24 mouse cellular contexts compared by ENCODE assay signal in genomic region chr15:80874726-80875125, GRCm38 (mm10).
"Had no signal": no experiment of that assay in that cellular context is flagged by ENCODE, and none has a peak within 500 bp of the region (broad histone marks: within the 10 kb centered on the region; RNA-seq: fewer than 3 reads in every experiment).

No protein-coding gene starts in this region.

- H3K4me1 ChIP-seq: kidney, embryonic 15.5 days; limb, embryonic 10.5 days; limb, embryonic 13.5 days; liver, embryonic 12.5 days; liver, embryonic 15.5 days; lung, embryonic 15.5 days; midbrain, embryonic 10.5 days; midbrain, embryonic 13.5 days; neural tube, embryonic 13.5 days had no signal

- H3K9ac ChIP-seq: kidney, embryonic 15.5 days; limb, embryonic 13.5 days; liver, embryonic 12.5 days; liver, embryonic 15.5 days; lung, embryonic 15.5 days; midbrain, embryonic 13.5 days; neural tube, embryonic 13.5 days had no signal

- ATAC-seq: liver, embryonic 12.5 days; midbrain, embryonic 13.5 days; midbrain, embryonic 16.5 days had no signal

- DNase-seq: kidney, postnatal 10 days; kidney, postnatal 36 days; liver; lung, adult 18-20 months; lung, postnatal 10 days; lung, postnatal 36 days; retina, postnatal 1 day; right cerebral cortex, postnatal 25 days; thymus, adult 2 months; thymus, postnatal 14 days; thymus, postnatal 4 days had no signal

- H3K4me2 ChIP-seq: kidney, embryonic 15.5 days; limb, embryonic 13.5 days; liver, embryonic 12.5 days; liver, embryonic 15.5 days; lung, embryonic 15.5 days; midbrain, embryonic 13.5 days; neural tube, embryonic 13.5 days had no signal

- H3K9me3 ChIP-seq: kidney, embryonic 15.5 days; limb, embryonic 10.5 days; limb, embryonic 13.5 days; liver, embryonic 12.5 days; liver, embryonic 15.5 days; lung, embryonic 15.5 days; megakaryocyte, embryonic 14.5 days; midbrain, embryonic 10.5 days; midbrain, embryonic 13.5 days; neural tube, embryonic 13.5 days had no signal

- H3K27ac ChIP-seq: kidney, embryonic 15.5 days; limb, embryonic 10.5 days; limb, embryonic 13.5 days; liver, embryonic 12.5 days; liver, embryonic 15.5 days; lung, embryonic 15.5 days; midbrain, embryonic 10.5 days; midbrain, embryonic 13.5 days; neural tube, embryonic 13.5 days; stomach, postnatal 0 days had no signal

- H3K4me3 ChIP-seq: kidney, embryonic 15.5 days; limb, embryonic 10.5 days; limb, embryonic 13.5 days; liver, embryonic 12.5 days; liver, embryonic 15.5 days; lung, embryonic 15.5 days; megakaryocyte, embryonic 14.5 days; midbrain, embryonic 10.5 days; midbrain, embryonic 13.5 days; myocyte; neural tube, embryonic 13.5 days had no signal

- H3K27me3 ChIP-seq: kidney, embryonic 15.5 days; limb, embryonic 13.5 days; liver, embryonic 12.5 days; liver, embryonic 15.5 days; lung, embryonic 15.5 days; megakaryocyte, embryonic 14.5 days; midbrain, embryonic 13.5 days; neural tube, embryonic 13.5 days had no signal
